Comparison of ENCODE assay signal across 17 mouse cellular contexts in genomic region chr9:22149426-22150248, GRCm38 (mm10). TPM values are rescaled to one million over a fixed set of nuclear protein-coding genes. Genes with fewer than 3 reads are reported as not detected.
DNase-seq lines count a peak whose midpoint lies in the region; ATAC-seq and TF ChIP-seq lines count a peak whose summit lies in the region.
"Had no signal": no experiment of that assay in that cellular context is flagged by ENCODE, and none has a peak within 500 bp of the region (broad histone marks: within the 10 kb centered on the region; RNA-seq: fewer than 3 reads in every experiment).

No protein-coding gene starts in this region.

- TF ChIP-seq CTCF in G1E (IDR thresholded peaks at IDR 0.05; ENCODE audit: low read depth, low read length) = no peak
- TF ChIP-seq CTCF in gastrocnemius, adult 2 months (IDR thresholded peaks at IDR 0.05) = no peak

- H3K4me1 ChIP-seq in kidney, embryonic 14.5 days (ENCODE audit: control insufficient read depth, insufficient read depth, low read length) = no peaks in the 10 kb centered on the region
- H3K4me1 ChIP-seq in G1E (ENCODE audit: insufficient read depth, low read depth, low read length) = peaks cover 24% of the 10 kb centered on the region
- H3K4me1 ChIP-seq: forebrain, embryonic 13.5 days; hindbrain, embryonic 13.5 days; limb, embryonic 13.5 days; midbrain, embryonic 15.5 days had no signal

- no peaks in the 10 kb centered on the region for H3K36me3 ChIP-seq in kidney, embryonic 14.5 days (ENCODE audit: control insufficient read depth, insufficient read depth, low read length)
- H3K36me3 ChIP-seq in G1E (replicated peaks) = no peaks in the 10 kb centered on the region
- H3K36me3 ChIP-seq: hindbrain, embryonic 13.5 days; limb, embryonic 13.5 days; midbrain, embryonic 15.5 days had no signal

- DNase-seq in kidney, adult 11 months = peak; percentile 72
- DNase-seq in G1E (ENCODE audit: low spot score) = no peak
- DNase-seq in kidney, postnatal 36 days = peak; percentile 64 to 76
- DNase-seq in gastrocnemius, adult 2 months = no peak
- no peak for DNase-seq in gastrocnemius, postnatal 10 days
- DNase-seq in spleen, adult 18-20 months = no peak
- DNase-seq: adrenal gland, postnatal 25 days; cerebellum, adult 11 months; thymus, postnatal 25 days had no signal

- H3K4me3 ChIP-seq in kidney, embryonic 14.5 days (ENCODE audit: low read length) = no peak overlapping the region
- peak overlapping the region; percentile 62; the same call in 1 of the 2 replicates for H3K4me3 ChIP-seq in G1E (ENCODE audit: low read depth, low read length)
- no peak overlapping the region for H3K4me3 ChIP-seq in gastrocnemius, adult 2 months
- H3K4me3 ChIP-seq: forebrain, embryonic 13.5 days; hindbrain, embryonic 13.5 days; limb, embryonic 13.5 days; midbrain, embryonic 15.5 days had no signal

- no peak overlapping the region for H3K9ac ChIP-seq in kidney, embryonic 14.5 days (ENCODE audit: low read depth, low read length)
- H3K9ac ChIP-seq: forebrain, embryonic 13.5 days; hindbrain, embryonic 13.5 days; limb, embryonic 13.5 days; midbrain, embryonic 15.5 days had no signal

- no peak overlapping the region for H3K4me2 ChIP-seq in kidney, embryonic 14.5 days (replicated peaks; ENCODE audit: low read depth, low read length)
- H3K4me2 ChIP-seq: forebrain, embryonic 13.5 days; hindbrain, embryonic 13.5 days; limb, embryonic 13.5 days; midbrain, embryonic 15.5 days had no signal

- no peaks in the 10 kb centered on the region for H3K27me3 ChIP-seq in kidney, embryonic 14.5 days (ENCODE audit: control insufficient read depth, insufficient read depth, low read length)
- H3K27me3 ChIP-seq in G1E (ENCODE audit: insufficient read depth, low read length) = peaks cover 8% of the 10 kb centered on the region; the same call in 1 of the 2 replicates
- H3K27me3 ChIP-seq: forebrain, embryonic 13.5 days; hindbrain, embryonic 13.5 days; limb, embryonic 13.5 days; midbrain, embryonic 15.5 days had no signal

- intact Hi-C loops in gastrocnemius, adult 2 months (cut with DNase I) = loop anchor here (10.0 kb wide), 1 partner anchor 145 kb away; the partner anchor contains the start of genes Ccdc151 and Prkcsh

- peaks cover 6% of the 10 kb centered on the region for H3K9me3 ChIP-seq in kidney, embryonic 14.5 days (ENCODE audit: control insufficient read depth, low read length)
- 0 out of 2 replicates have a peak, but pooled peaks cover 3% of the 10 kb centered on the region for H3K9me3 ChIP-seq in G1E (replicated peaks)
- H3K9me3 ChIP-seq: forebrain, embryonic 13.5 days; midbrain, embryonic 15.5 days had no signal

- 78% methylated on average over 20 of the region's 20 CpGs for WGBS in kidney, embryonic 14.5 days

- H3K27ac ChIP-seq in kidney, embryonic 14.5 days (ENCODE audit: low read depth, low read length) = no peak overlapping the region
- H3K27ac ChIP-seq in gastrocnemius, adult 2 months = no peak overlapping the region
- H3K27ac ChIP-seq: forebrain, embryonic 13.5 days; hindbrain, embryonic 13.5 days; limb, embryonic 13.5 days; midbrain, embryonic 15.5 days had no signal

- no peak for ATAC-seq in kidney, embryonic 14.5 days (ENCODE audit: low FRiP score, low TSS enrichment)
- ATAC-seq in G1E (ENCODE audit: extremely low read depth, insufficient number of reproducible peaks, low FRiP score, poor library complexity, severe bottlenecking) = peak; percentile 76
- ATAC-seq in megakaryocyte, adult 5-6 weeks (ENCODE audit: poor library complexity, severe bottlenecking) = peak; percentile 75
- ATAC-seq: forebrain, embryonic 13.5 days; midbrain, embryonic 15.5 days had no signal

RNA-seq across cellular contexts. Expression of gene Pigyl, which starts 7.0 kb away (rescaled TPM):
- polyA plus RNA-seq in kidney, embryonic 14.5 days (2014; fragmentation: Nextera tagmentation; extraction: Ambion mirVana) = 68.6 and 82.9 TPM in 2 replicates
- total RNA-seq in G1E (2014; fragmentation: Nextera tagmentation) (24.8 and 30.3 TPM in 2 replicates), G1E (2017) (34.1 and 37.6 TPM in 2 replicates)
- 85.2 and 86.5 TPM in 2 replicates for polyA plus RNA-seq in G1E (2012)
- total RNA-seq in megakaryocyte, adult 5-6 weeks (2015) = 19.7 and 22.1 TPM in 2 replicates
- total RNA-seq in megakaryocyte, adult 5-6 weeks (2017) = 22.8 and 24.8 TPM in 2 replicates
- 10 to 100 TPM; 34.7 to 41.3 TPM for total RNA-seq in gastrocnemius, adult 2 months (2021)
- total RNA-seq in gastrocnemius, postnatal 10 days (2021) = 10 to 100 TPM; 34.4 to 34.7 TPM

RNA-seq across cellular contexts. Expression of gene Acp5, which starts 14.1 kb away (rescaled TPM):
- polyA plus RNA-seq in kidney, embryonic 14.5 days (2014; fragmentation: Nextera tagmentation; extraction: Ambion mirVana) = 3.3 TPM in 2 replicates
- total RNA-seq in G1E (2014; fragmentation: Nextera tagmentation) (17.1 and 24.2 TPM in 2 replicates), G1E (2017) (10.3 and 13.0 TPM in 2 replicates)
- polyA plus RNA-seq in G1E (2012) = 27.6 and 28.5 TPM in 2 replicates
- total RNA-seq in megakaryocyte, adult 5-6 weeks (2015) = 5.5 and 10.9 TPM in 2 replicates
- total RNA-seq in megakaryocyte, adult 5-6 weeks (2017) = 4.4 and 6.6 TPM in 2 replicates
- total RNA-seq in gastrocnemius, adult 2 months (2021) = 1 to 10 TPM in 1 of 2 experiments, under 1 TPM in 1; 0.23 to 1.5 TPM
- 100 to 1,000 TPM in 1 of 2 experiments, 1 to 10 TPM in 1; 1.4 to 124 TPM for total RNA-seq in gastrocnemius, postnatal 10 days (2021)

RNA-seq across cellular contexts. Expression of gene Elof1, which starts 32.7 kb away (rescaled TPM):
- 216 and 237 TPM in 2 replicates for polyA plus RNA-seq in kidney, embryonic 14.5 days (2014; fragmentation: Nextera tagmentation; extraction: Ambion mirVana)
- 88.3 and 119 TPM in 2 replicates for total RNA-seq in G1E (2014; fragmentation: Nextera tagmentation)
- total RNA-seq in G1E (2017) = 66.7 and 86.0 TPM in 2 replicates
- polyA plus RNA-seq in G1E (2012) = 90.8 and 98.4 TPM in 2 replicates
- 85.2 and 95.7 TPM in 2 replicates for total RNA-seq in megakaryocyte, adult 5-6 weeks (2015)
- total RNA-seq in megakaryocyte, adult 5-6 weeks (2017) = 29.7 and 42.0 TPM in 2 replicates
- total RNA-seq in gastrocnemius, adult 2 months (2021) = 10 to 100 TPM; 35.0 to 39.5 TPM
- 10 to 100 TPM; 33.4 to 39.7 TPM for total RNA-seq in gastrocnemius, postnatal 10 days (2021)

RNA-seq across cellular contexts. Expression of gene Zfp872, which starts 38.3 kb away (rescaled TPM):
- polyA plus RNA-seq in kidney, embryonic 14.5 days (2014; fragmentation: Nextera tagmentation; extraction: Ambion mirVana) = 0.13 and 0.32 TPM in 2 replicates
- total RNA-seq in G1E (2014; fragmentation: Nextera tagmentation) = not detected in 2 replicates
- total RNA-seq in G1E (2017) = 0.16 TPM in 1 of 2 replicates, not detected in the other
- not detected in 2 replicates for polyA plus RNA-seq in G1E (2012)
- total RNA-seq in megakaryocyte, adult 5-6 weeks (2015) = not detected in 2 replicates
- not detected in 2 replicates for total RNA-seq in megakaryocyte, adult 5-6 weeks (2017)
- not detected for total RNA-seq in gastrocnemius, adult 2 months (2021)
- total RNA-seq in gastrocnemius, postnatal 10 days (2021) = under 1 TPM in 1 of 2 experiments, not detected in 1; 0.29 TPM
- total RNA-seq: neutrophil, adult 5-6 weeks had no signal
- polyA plus RNA-seq: spleen, adult 2 months had no signal

RNA-seq across cellular contexts. Expression of gene Cnn1, which starts 50.6 kb away (rescaled TPM):
- polyA plus RNA-seq in kidney, embryonic 14.5 days (2014; fragmentation: Nextera tagmentation; extraction: Ambion mirVana) = 4.7 and 5.1 TPM in 2 replicates
- total RNA-seq in G1E (2014; fragmentation: Nextera tagmentation) (not detected in 2 replicates), G1E (2017) (0.05 and 0.17 TPM in 2 replicates)
- not detected in 2 replicates for polyA plus RNA-seq in G1E (2012)
- total RNA-seq in megakaryocyte, adult 5-6 weeks (2015) = not detected in 2 replicates
- not detected in 2 replicates for total RNA-seq in megakaryocyte, adult 5-6 weeks (2017)
- 1 to 10 TPM; 3.0 to 3.5 TPM for total RNA-seq in gastrocnemius, adult 2 months (2021)
- 1 to 10 TPM; 4.4 to 5.5 TPM for total RNA-seq in gastrocnemius, postnatal 10 days (2021)
- total RNA-seq: neutrophil, adult 5-6 weeks had no signal

Comparison
In these comparisons a context has a peak if more than half of its experiments do, and no peak if none do; other contexts are left out.
1. DNase-seq: peak in kidney, adult 11 months (single experiment) and kidney, postnatal 36 days (2 of 2); none in G1E (single experiment), gastrocnemius, adult 2 months (single experiment), gastrocnemius, postnatal 10 days (single experiment) and spleen, adult 18-20 months (0 of 2).